Mouse (Mus musculus) CD4-positive, CD25-positive, alpha-beta regulatory T cell, adult 2 months (primary cell): ENCODE measurements around the gene Ndufs1.
"Not testable (repeated sequence)": the region's sequence is repeated elsewhere in the genome, so short reads cannot be mapped to it uniquely, and the experiment has no call there.

Experiments
- DNase-seq: peaks from one replicate; pipeline ENCODE4 v3.0.0-alpha.2; 2012; ENCODE audit warnings: low read depth, low spot score

Gene Ndufs1

GRCm38 (mm10) chr1:63176604-63177421 lies at the start of gene Ndufs1, which contains the start of gene Eef1b2:
TSS of gene Ndufs1 (minus strand) at chr1:63176833.
TSS of gene Eef1b2 (plus strand) at chr1:63176825.
- DNase-seq: peak; percentile 98

DNA sequence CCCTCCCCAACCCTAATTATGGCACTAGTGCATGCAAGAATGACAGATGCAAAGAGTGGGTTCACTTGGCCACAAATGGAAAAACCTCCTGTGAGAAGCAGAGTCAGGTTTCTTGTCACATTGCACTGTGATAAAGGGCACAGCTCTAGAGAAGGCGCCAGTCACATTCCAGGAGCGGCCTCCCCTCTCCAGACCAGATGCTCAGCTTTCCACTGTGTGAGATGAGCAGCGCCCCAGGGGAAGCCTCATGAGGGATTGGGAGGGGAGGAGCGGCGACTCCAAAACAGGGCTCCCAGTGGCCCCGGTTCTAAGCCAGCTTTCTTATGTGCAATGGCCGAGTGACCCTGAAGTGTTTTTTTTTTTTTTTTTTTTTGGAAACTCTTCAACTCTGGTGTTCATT lies 49.3 kb upstream of the Ndufs1 start:
- no peak for DNase-seq

DNA sequence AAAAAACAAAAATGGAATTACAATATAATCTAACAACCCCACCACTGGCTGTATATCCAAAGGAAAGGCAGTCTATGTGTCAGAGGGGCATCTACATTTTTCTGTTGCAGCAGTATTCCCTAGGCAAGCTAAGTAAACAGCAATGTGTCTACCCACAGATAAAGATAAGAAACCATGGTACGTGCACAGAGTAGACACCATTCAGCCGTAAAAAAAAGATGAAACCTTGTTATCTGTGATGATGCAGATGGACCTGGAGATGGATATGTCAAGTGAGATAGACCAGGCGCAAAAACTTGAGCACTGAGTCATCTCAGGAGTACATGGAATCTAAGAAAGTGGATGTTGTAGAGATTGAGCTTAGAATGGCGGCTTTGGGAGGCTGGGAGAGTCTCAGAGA lies 48.4 kb upstream of the Ndufs1 start:
- DNase-seq: no peak

DNA sequence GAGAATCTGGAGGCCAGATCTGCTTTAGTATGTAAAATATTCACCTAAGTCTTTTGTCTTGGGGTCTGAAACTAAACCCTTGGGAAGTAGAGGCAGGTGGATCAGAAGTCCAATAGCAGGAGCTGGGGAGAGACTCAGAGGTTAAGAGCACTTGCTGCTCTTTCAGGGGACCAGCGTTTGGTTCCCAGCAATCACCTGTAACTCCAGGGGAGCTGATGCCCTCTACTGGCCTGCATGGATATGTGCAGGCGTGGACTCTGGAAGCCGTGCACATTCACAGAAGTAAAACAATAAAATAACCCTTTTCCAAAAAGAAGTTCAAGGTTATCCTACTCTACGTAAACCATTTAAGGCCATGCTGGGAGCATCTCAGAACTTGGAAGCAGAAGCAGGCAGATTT lies 42.6 kb upstream of the Ndufs1 start:
- no peak for DNase-seq

GRCm38 (mm10) chr1:63214631-63215030 lies 38.0 kb upstream of the Ndufs1 start:
- no peak for DNase-seq

DNA sequence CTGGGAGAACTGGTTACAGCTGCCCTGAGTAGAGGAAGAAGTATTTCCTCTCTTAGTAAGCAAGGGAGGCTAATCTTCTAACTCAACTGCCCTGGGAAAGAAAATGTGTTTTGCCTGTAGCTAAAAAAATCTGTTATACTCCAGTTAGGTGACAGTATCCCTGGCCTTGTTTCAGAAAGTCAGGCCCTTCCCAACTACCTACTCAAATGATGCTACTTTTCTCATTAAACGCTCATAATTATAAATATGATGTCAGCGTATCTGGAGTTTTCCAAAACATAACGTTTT lies 37.6 kb upstream of the Ndufs1 start, which contains the start of gene Gpr1:
Gpr1 (minus strand) TSS at position 273 of the 288 bp plus-strand sequence.
- DNase-seq: no peak

- DNase-seq: no peak
Measured at GRCm38 (mm10) chr1:63213478-63214270, 37.0 kb upstream of the Ndufs1 start.

DNA sequence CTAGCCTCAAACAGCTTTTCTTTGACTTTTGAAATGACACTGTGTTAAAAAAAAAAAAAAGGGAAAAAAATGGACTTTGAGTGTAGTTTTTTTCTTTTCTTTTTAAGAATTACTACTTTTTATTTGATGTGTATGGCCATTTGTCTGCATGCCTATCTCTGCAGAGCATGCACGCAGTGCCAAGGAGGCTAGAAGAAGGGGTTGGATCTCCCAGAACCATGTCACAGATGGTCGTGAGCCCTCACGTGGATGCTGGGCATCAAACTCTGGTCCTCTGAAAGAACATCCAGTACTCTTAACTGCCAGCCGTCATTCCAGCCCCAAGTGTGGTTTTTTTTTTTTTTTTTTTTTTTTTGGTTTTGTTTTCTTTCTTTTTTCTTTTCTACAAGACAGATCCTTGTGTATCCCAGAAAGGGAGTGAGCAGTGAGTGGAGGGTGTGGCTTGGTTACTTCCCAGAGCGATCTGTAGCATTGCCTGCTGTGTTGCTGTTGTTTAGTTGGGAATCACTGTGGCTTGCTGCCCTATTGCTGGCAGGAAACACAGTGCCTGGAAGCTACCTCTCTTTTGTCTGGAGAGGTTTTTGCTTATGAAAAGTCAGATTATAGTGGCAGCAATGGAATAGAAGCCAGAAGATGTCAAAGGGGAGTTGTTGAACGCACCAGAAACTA lies 33.4 kb upstream of the Ndufs1 start:
- no peak for DNase-seq

- no peak for DNase-seq
Measured at GRCm38 (mm10) chr1:63207607-63208006, 31.0 kb upstream of the Ndufs1 start.

GRCm38 (mm10) chr1:63204660-63205394 lies 28.2 kb upstream of the Ndufs1 start:
- no peak for DNase-seq

DNA sequence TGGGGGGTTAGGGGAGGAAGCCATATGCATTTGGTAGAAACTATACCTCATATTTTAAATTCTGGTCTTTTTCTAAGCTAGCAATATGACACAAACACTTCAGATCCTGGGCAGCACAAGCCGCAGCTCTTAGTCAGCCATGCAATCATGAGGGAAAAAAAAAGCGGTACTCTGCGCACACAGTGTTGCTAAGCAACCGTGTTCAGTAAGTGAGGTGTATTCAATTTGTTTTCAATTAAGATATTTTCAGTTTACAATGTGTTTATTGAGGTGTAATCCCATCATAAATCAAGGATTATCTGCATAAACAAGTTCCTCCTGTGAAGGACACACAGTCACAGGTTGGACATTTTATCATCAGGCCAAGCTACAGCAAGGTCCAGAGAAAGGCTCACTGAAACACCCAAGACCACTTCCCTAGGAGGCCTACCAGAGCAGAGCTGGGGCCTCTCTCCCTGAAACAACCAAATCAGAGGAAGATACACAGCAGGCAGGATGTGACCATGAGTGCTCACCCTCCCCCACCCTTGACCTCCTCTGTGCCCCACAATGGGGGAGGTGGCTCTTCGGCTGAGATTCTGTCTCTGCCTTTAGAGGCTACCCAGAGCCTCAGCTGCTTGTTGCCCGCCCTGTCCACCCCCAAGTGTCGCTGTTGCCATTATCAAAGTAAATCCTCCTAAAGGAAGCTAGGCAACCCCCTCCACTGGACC lies 27.5 kb upstream of the Ndufs1 start:
- DNase-seq: no peak

- no peak for DNase-seq
Measured at GRCm38 (mm10) chr1:63203471-63203870, 26.8 kb upstream of the Ndufs1 start.

DNA sequence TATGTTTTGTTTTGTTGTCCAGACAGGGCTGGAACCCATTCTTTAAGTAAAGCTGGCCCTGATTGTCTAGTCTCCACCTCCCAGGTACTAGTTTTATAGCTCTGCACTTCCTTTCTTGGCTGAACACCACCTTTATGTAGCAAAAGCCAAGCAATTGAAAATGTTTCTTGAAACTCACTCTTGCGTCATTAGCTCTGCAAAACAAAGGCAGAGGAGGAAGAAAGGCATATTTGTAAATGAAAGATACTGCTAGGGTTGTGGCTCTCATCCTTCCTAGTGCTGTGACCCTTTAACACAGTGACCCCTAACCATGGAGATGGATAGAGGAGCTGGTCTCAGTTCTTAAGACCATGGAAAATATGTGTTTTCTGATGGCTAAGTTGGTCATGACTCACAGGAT lies 25.0 kb upstream of the Ndufs1 start:
- no peak for DNase-seq

GRCm38 (mm10) chr1:63200322-63200721 lies 23.7 kb upstream of the Ndufs1 start:
- no peak for DNase-seq

- no peak for DNase-seq
Measured at GRCm38 (mm10) chr1:63199387-63199786, 22.8 kb upstream of the Ndufs1 start.

- no peak for DNase-seq
Measured at GRCm38 (mm10) chr1:63195848-63196512, 19.3 kb upstream of the Ndufs1 start.

DNA sequence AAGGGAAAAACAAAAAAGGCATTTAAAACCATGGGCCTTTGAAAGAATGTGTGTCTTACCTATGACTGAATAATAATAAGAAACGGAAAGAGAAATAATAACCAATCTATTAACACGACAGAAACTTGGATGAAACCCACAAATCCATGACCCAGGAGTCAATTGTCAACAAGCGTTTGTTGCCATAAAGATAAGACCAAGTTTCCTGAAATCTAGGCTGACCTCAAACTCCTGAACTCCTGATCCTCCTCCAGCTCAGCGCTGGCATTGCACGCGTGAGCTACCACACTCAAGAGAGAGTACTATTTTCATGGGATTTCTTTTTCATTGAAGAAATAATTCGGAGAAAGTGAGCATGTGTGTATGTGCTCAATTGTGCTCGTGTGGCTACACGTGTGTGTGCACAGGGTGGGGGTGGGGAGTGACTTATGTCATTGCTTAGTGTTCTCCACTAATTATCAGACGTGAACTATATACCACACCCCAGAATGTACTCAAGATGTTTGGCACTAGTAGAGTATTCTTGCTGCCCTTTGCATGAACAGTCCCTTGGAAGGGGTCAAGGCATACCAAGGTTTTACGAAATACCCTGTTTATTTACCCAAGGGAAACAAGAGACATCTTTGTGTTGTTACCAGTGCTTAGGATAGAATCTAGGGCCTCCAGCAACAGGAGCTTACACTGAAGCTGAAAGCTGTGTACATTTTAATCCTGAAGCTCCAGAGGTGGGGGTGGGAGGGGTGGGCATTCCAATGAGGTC lies 15.9 kb upstream of the Ndufs1 start:
- DNase-seq: no peak

- no peak for DNase-seq
Measured at GRCm38 (mm10) chr1:63190851-63191250, 14.2 kb upstream of the Ndufs1 start.

- no peak for DNase-seq
Measured at GRCm38 (mm10) chr1:63188536-63188935, 11.9 kb upstream of the Ndufs1 start.

DNA sequence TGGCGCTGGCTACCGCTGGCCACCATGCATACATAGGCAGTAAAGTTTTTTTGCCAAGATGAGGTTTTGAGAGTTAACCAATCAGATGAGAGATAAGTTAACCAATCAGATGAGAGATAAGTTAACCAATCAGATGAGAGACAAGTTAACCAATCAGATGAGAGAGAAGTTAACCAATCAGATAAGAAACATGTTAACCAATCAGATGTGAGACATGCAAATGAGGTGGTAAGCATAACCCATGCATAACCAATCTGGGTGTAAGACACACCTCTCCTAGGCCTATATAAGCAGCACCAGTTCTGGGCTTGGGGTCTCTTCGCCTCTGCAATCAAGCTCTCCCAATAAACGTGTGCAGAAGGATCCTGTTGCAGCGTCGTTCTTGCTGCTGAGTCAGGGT lies 8.8 kb upstream of the Ndufs1 start:
- DNase-seq: not testable (repeated sequence)
